Mouse (Mus musculus): Measurements from ENCODE around the gene Gm20532.

GRCm38 (mm10) chr2:26585713-26586112 lies 726 bp upstream of the Gm20532 start:
- no peak for TF ChIP-seq POLR2A (IDR thresholded peaks at IDR 0.05; ENCODE audit: low read depth, low read length)
- no peak for TF ChIP-seq CTCF (IDR thresholded peaks at IDR 0.05; ENCODE audit: borderline replicate concordance, insufficient read depth, low read length)

All from embryonic fibroblast, embryonic 13.5 days (primary cell).